Mouse (Mus musculus) embryonic stem cell, embryonic (primary cell): ENCODE data around the gene Gne.

Experiments used
- CTCF ChIA-PET, 4 experiments: fragments of 300-600 bp in 2 of 4; fragments of 350-600 bp in 2 of 4; sonication (Branson Sonifier 250); formaldehyde crosslinking; loops; one replicate each; lab custom pipeline; 2022; ENCODE audit warnings: inconsistent platforms in 2 of 4; lab: Charles Lee
- POLR2A ChIA-PET, 4 experiments: fragments of 300-600 bp in 2 of 4; fragments of 350-600 bp in 2 of 4; sonication (Branson Sonifier 250); formaldehyde crosslinking; loops; one replicate each; lab custom pipeline; 2022; ENCODE audit warnings: antibody characterized with exemption in 4 of 4, inconsistent platforms in 1 of 4; lab: Charles Lee

The Gne gene

DNA sequence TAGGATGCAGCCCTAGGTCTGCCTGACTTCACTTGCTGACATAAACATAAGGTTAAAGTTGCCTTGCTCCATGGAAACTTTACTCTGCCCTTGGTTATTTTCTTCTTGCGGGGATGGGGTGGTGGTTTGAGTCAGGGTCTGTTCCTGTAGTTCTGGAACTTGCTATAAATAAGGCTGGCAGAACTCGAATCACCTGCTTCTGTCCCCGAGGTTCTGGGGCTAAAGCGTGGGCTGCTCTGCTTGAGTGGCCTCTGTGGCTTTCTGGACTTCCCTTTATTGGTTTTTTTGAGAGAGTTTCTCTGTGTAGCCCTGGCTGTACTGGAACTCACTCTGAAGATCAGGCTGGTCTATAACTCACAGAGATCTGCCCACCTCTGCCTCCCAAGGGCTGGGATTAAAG lies 67.9 kb downstream of the Gne start:
- ChIA-PET POLR2A (interaction anchor here in 2 of 4 experiments (1.0 to 3.0 kb wide), 8 partner anchors 10 to 152 kb away, joined by 3 to 16 read pairs (median 4); no protein-coding TSS in a partner anchor), CTCF (no interaction called here)

DNA sequence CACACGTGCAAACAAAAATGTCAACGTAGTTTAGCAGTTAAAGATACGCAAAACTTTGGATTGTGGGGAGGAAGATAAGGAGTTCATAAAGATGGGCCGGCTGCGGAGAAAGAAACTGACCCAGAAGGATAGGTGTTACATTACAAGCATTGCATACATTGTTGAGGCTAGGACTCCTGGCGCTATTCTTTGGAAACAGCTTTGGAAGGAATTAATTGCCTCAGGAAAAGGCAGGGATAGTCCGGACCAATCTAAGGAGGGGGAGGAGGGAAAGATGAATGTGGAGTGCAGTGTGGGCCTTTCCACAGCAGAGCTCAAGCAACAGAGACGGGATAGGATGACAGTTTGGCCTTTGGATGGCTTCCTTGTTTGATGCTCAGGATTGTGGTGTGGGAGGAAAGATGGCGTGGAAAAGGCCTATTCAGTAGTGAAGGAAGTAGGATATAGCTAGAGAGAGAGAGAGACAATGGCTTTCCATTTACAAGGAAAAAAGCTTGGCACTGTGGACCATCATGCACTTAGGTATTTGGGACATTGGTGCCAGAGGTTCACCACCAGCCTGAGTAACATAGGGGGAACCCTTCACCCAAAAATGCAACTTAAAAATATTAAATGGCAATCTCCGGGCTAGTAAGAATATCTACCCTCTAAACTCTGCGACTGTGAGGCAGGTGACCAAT lies 70.4 kb downstream of the Gne start:
- POLR2A ChIA-PET = interaction anchor here (0.5 to 3.5 kb wide), 36 partner anchors 9 to 224 kb away, joined by 3 to 38 read pairs (median 4); partner anchors contain the start of gene Clta (in 2 of the 4)

GRCm38 (mm10) chr4:44012376-44013367 lies 71.3 kb downstream of the Gne start:
- CTCF ChIA-PET = interaction anchor here in 3 of 4 experiments (0.6 to 1.6 kb wide), 10 partner anchors 9 to 252 kb away, joined by 3 to 6 read pairs (median 3); no protein-coding TSS in a partner anchor
- POLR2A ChIA-PET = interaction anchor here (0.6 to 3.5 kb wide), 132 partner anchors 8 to 1579 kb away, joined by 3 to 38 read pairs (median 4); partner anchors contain the start of genes Clta (in 3 of the 4), Creb3 (in 2 of the 4), Glipr2 (in 2 of the 4) and Tln1 (in 2 of the 4)

More for the DNA sequence above, 70.4 kb downstream of the Gne start:
- CTCF ChIA-PET = no interaction called here

DNA sequence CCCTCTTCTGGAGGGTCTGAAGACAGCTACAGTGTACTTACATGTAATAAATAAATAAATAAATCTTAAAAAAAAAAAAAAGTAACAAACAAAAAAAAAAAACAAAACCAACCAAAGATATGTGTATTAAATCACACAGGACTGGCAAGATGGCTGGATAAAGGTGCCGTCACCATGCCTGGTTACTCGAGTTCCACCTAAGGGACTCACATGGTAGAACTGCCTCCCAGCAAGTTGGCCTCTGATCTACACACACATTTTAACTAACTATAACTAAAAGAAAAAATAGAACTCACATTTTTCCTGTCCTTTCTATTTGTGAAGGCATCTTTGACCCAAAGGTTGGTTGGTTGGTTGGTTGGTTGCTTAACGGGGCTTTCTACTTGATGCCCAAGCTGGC lies 72.2 kb downstream of the Gne start:
- ChIA-PET POLR2A (interaction anchor here (0.6 to 3.5 kb wide), 127 partner anchors 7 to 1580 kb away, joined by 3 to 38 read pairs (median 4); partner anchors contain the start of genes Clta (in 3 of the 4), Creb3 (in 2 of the 4), Glipr2 (in 2 of the 4) and Tln1 (in 2 of the 4)), CTCF (interaction anchor here (0.5 to 1.9 kb wide), 16 partner anchors 8 to 289 kb away, joined by 3 to 8 read pairs (median 3); no protein-coding TSS in a partner anchor)

- ChIA-PET POLR2A (interaction anchor here in 3 of 4 experiments (0.6 to 3.5 kb wide), 16 partner anchors 11 to 348 kb away, joined by 3 to 38 read pairs (median 8); partner anchors contain the start of genes Ccin (in 1 of the 3) and Glipr2 (in 1 of the 3)), CTCF (interaction anchor here in 3 of 4 experiments (0.7 to 1.9 kb wide), 5 partner anchors 62 to 290 kb away, joined by 3 to 5 read pairs (median 3); no protein-coding TSS in a partner anchor)
Observed at GRCm38 (mm10) chr4:44010893-44011292, 73.1 kb downstream of the Gne start.

- ChIA-PET CTCF (interaction anchor here in 2 of 4 experiments (0.7 to 1.9 kb wide), 2 partner anchors 63 to 85 kb away, joined by 3 to 4 read pairs; no protein-coding TSS in a partner anchor), POLR2A (interaction anchor here in 2 of 4 experiments (0.5 to 1.0 kb wide), 3 partner anchors 12 to 1096 kb away, joined by 4 to 5 read pairs (median 4); no protein-coding TSS in a partner anchor)
Observed at GRCm38 (mm10) chr4:44010176-44010575, 73.8 kb downstream of the Gne start.

DNA sequence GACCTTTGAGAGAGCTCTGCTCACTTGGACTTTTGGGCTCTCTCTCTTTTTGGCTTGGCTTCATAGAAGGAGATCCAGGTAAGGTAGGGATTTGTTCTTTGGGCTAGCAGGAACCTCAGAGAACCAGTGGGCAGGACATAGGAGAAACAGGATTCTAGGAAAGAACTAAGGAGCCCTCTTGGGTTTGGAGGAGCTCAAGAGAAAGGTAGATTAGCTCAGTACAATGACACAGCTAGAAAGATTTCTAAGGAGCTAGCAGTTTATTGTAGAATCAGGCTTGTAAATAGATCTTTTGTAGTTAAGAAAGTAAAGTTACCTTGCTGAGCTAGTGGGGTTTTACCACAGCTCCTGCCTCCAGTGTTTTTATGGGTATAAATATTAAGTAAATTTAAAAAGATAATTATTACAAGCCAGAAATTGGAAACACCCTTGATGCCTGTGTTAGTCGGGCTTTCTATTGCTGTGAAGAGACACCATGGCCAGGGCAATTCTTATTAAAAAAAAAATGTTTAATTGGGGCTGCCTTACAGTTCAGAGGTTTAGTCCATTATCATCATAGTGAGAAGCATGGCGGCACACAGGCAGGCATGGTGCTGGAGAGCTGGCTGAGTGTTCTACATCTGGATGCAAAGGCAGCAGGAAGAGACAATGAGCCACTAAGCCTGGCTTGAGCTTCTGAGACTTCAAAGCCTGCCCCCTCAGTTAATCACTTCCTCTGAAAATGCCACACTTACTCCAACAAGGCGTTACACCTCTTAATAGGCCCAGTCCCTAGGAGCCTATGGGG lies 79.2 kb downstream of the Gne start:
- POLR2A ChIA-PET = interaction anchor here in 3 of 4 experiments (0.6 to 3.7 kb wide), 31 partner anchors 8 to 208 kb away, joined by 3 to 36 read pairs (median 4); partner anchors contain the start of genes Ccin (in 1 of the 3) and Glipr2 (in 1 of the 3)

GRCm38 (mm10) chr4:44004126-44004525 lies 79.9 kb downstream of the Gne start, which contains the start of gene Clta:
Clta (plus strand) TSS chr4:44004452.
- POLR2A ChIA-PET = interaction anchor here (0.6 to 3.7 kb wide), 29 partner anchors 8 to 241 kb away, joined by 3 to 36 read pairs (median 4); partner anchors contain the start of genes Ccin (in 1 of the 4) and Glipr2 (in 1 of the 4)
- CTCF ChIA-PET = interaction anchor here in 3 of 4 experiments (0.6 to 1.6 kb wide), 4 partner anchors 8 to 79 kb away, joined by 3 to 7 read pairs (median 4); no protein-coding TSS in a partner anchor

More for the DNA sequence above, 79.2 kb downstream of the Gne start:
- CTCF ChIA-PET = interaction anchor here in 1 of 4 experiments (1.1 to 1.6 kb wide), 2 partner anchors 22 to 79 kb away, joined by 3 to 7 read pairs; no protein-coding TSS in a partner anchor

DNA sequence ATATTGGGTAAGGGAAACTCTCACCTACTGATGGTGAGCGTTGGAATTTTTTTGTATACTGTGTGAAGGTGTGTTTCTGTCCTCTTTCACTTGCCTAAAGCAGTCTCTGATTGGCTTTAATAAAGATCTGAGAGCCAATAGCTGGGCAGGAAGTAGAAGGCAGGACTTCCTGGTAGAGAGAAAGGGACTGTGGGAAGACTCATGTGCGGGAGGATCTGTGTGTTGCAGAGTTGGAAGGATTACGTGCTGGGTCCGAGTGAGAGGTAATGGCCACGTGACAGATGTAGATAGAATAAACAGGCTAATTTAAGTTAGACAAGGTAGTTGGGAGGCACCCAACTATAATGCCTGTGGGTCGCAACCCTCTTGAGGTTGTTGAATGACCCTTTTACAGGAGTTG lies 80.4 kb downstream of the Gne start:
- ChIA-PET POLR2A (interaction anchor here in 3 of 4 experiments (0.6 to 3.7 kb wide), 12 partner anchors 9 to 240 kb away, joined by 3 to 36 read pairs (median 6); partner anchors contain the start of gene Ccin (in 1 of the 3)), CTCF (interaction anchor here (0.6 to 1.6 kb wide), 5 partner anchors 9 to 78 kb away, joined by 3 to 7 read pairs (median 3); no protein-coding TSS in a partner anchor)

DNA sequence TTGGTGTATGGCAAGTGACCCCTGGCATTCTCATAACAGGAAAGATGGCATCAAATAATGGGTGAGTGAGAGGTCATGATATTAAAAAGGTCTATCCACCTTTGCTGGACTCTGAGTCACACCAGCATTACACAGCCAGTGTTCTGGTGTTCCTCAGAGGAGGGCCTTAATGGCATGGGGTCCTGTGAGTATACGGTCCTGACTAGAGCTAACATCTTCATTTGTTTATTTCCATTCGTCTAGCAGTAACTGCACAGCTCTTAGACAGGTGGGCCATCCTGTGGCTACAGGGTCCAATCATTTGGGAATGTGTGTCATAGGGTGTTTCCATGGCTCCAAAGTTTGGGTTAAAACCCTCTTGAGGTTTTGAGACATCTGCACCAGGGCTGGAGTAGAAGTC lies 89.6 kb downstream of the Gne start:
- ChIA-PET CTCF (interaction anchor here in 2 of 4 experiments (1.1 to 1.8 kb wide), 2 partner anchors 12 to 69 kb away, joined by 4 to 5 read pairs; no protein-coding TSS in a partner anchor), POLR2A (interaction anchor here in 2 of 4 experiments (1.5 to 3.4 kb wide), 2 partner anchors 10 to 18 kb away, joined by 5 to 19 read pairs; partner anchors contain the start of gene Clta (in 1 of the 2))

DNA sequence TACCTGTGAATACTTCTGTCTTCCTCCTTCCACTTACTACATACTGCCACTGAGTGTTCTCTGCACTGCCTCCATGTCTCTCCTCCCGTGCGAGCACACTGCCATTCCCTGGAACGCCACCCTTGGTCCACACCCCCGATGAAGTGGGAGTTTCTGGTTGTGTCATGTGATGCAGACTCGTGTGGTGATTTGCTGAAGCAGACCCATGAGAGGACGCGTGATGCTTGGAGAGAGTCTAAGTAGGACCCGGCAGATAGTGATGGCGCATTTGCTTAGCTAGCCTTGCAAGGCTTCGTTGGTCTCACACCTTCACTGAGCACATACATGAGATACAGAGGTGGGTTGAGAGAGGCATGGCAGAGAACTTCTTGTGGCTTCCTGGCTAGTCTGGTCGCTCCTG lies 90.9 kb downstream of the Gne start:
- POLR2A ChIA-PET = interaction anchor here (0.6 to 3.4 kb wide), 20 partner anchors 9 to 431 kb away, joined by 3 to 20 read pairs (median 4); partner anchors contain the start of genes Clta (in 1 of the 4), Creb3 (in 1 of the 4), Glipr2 (in 1 of the 4) and Tln1 (in 1 of the 4)

GRCm38 (mm10) chr4:43988976-43989375 lies 95.0 kb downstream of the Gne start:
- CTCF ChIA-PET = no interaction called here
- POLR2A ChIA-PET = interaction anchor here in 1 of 4 experiments (0.9 to 1.4 kb wide), 4 partner anchors 9 to 33 kb away, joined by 3 to 9 read pairs (median 6); no protein-coding TSS in a partner anchor

More for the DNA sequence above, 90.9 kb downstream of the Gne start:
- CTCF ChIA-PET = interaction anchor here in 2 of 4 experiments (0.6 to 1.8 kb wide), 2 partner anchors 67 to 233 kb away, joined by 3 to 4 read pairs; no protein-coding TSS in a partner anchor

DNA sequence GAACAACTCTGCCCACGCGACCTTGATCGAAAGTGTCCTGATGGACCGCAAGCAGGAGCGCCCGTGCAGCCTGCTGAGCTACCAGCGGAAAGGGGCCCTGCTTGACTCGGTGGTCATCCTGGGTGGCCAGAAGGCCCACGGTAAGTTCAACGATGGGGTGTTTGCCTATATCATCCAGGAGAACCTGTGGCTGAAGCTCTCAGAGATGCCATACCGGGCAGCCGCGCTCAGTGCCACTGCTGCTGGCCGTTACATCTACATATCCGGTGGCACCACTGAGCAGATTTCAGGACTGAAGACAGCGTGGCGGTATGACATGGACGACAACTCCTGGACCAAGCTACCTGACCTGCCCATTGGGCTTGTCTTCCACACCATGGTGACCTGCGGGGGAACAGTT lies 99.7 kb downstream of the Gne start:
- ChIA-PET CTCF (interaction anchor here (1.0 to 8.1 kb wide), 8 partner anchors 10 to 135 kb away, joined by 3 to 132 read pairs (median 10); no protein-coding TSS in a partner anchor), POLR2A (interaction anchor here (0.6 to 6.2 kb wide), 15 partner anchors 9 to 461 kb away, joined by 3 to 53 read pairs (median 5); partner anchors contain the start of genes Clta (in 1 of the 4), Glipr2 (in 1 of the 4) and Tpm2 (in 1 of the 4))
